Mouse (Mus musculus) adrenal gland, postnatal 4 days (tissue): ENCODE results near the gene Nup107. TPM values are rescaled to one million over a fixed set of nuclear protein-coding genes. Genes with fewer than 3 reads are reported as not detected.
A peak's percentile ranks its signal among the peaks of the same experiment; 100 is the strongest.

Experiments
- DNase-seq, 2 experiments: peaks; one replicate each; pipeline ENCODE4 v3.0.0; 2021 to 2022; ENCODE audit warnings: low spot score in 2 of 2, mixed read lengths in 2 of 2
- long read RNA-seq, 2 experiments: library from polyadenylated mRNA; stranded (forward); transcript quantifications; one replicate each; pipeline ENCODE4 v2.0.0; 2021
- total RNA-seq, 2 experiments: library from RNA; stranded (reverse); gene quantifications; 2 replicates each; pipeline ENCODE4 v1.2.3; 2021

The Nup107 gene
- 10 to 100 TPM; 28.7 to 30.2 TPM for total RNA-seq
- long read RNA-seq, experiment 1, transcript Nup107-201 (28 exons, 3,114 nt), result major isoform, 12 of 20 reads
- long read RNA-seq, experiment 1, partial matches to known transcripts, result 2 of 20 reads
- long read RNA-seq, experiment 1, other reads (novel, unspliced or antisense), result 5 of 20 reads
- long read RNA-seq, experiment 2, transcript Nup107-201 (28 exons, 3,114 nt), result major isoform, 33 of 49 reads
- long read RNA-seq, experiment 2, partial matches to known transcripts, result 3 of 49 reads
- long read RNA-seq, experiment 2, other reads (novel, unspliced or antisense), result 13 of 49 reads

DNA sequence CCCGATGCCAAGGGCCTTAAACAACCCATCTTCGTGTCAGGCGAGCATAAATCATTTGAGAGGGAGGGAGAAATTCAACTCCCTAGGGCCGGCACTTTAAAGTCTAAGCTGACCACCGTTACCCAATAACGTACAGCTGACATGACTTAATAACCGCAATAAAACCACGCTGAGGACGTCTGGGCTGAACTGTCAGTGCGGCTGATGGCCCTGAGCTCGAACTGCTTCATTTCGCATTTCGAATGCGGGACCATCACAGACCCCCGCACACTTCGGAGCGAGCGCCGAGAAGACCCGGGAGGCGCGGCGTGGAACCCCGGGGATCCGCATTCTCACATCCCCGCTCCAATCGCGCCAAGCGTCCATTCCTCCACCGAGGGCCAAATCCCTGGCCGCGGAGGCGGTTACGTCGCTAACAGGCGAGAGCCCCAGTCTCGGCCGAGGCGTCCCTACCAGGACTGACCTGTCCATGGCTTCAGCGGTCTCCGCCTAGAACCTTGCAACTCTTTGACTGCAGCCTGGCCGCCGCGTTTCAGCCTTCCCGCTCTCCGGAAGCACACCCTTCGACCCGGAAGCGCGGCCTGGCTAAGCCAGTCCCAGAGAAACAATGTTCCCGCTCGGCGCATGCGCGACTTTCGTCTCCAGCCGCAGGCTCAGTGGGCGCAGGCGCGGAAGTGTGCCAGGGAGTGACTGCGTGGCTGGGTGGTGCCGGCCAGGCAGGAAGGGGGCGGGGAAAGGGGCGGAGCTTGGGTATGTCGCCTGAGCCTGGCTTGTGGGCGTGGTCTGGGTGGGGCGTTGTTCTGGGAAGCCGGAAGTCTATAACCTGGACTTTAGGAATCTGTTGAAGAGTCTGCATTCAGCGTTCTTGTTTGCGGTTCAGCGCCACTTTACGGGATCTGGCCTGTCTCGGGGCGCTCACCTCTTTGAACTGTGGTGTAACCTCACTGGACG, at the start of gene Nup107:
Gene Nup107 (minus strand): TSS at position 565 of the 951 bp plus-strand sequence.
- DNase-seq, result peak; percentile 100

GRCm38 (mm10) chr10:117841765-117842164, 49.3 kb upstream of the Nup107 start:
- no peak for DNase-seq

DNA sequence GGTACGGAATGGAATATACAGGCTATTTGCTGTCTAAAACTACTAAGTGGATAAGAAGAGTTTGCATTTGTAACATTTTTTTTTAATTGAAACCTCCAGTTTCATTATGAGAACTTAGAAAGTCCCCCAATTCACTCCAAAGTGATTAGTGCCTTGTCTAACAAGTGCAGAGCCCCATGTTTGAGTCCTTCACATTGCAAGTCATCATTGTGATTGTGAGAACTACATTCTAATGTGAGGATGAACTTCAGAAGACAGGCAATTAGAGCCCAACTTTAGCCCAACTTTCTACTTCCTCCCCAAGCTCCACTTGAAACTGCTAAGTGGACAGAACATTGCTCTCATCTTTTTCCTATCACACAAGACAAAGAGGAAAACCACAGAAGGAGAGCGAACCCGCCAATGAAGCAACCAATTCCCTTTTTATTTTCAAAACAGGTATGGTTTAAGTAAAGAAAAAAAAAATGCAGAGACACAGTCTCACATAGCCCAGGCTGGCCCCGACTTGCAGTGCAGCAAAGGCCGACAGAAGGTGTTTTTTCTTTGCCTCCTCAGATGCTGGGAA, 48.0 kb upstream of the Nup107 start:
- DNase-seq, result no peak

DNA sequence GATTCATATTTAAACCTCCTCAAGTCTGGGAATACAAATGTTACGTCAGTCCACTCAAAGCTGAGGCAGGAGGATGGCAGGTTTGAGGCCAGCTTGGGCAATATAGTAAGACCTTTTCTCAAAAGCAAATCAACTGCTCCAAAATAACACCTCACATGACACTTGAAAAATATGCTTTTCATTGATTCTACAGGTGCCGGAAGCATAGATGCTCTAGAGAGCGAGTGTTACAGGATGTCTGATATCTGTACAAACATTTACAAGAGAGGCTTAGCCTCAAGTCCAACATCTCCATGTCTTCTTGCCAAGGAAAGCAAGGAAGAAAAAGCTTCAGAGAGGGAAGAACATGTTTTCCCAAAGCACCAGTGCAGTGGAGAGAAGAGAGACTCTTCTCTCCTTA, 47.2 kb upstream of the Nup107 start:
- DNase-seq, result no peak

- DNase-seq, result no peak
Measured at GRCm38 (mm10) chr10:117838924-117839323, 46.4 kb upstream of the Nup107 start.

GRCm38 (mm10) chr10:117836354-117836753, 43.8 kb upstream of the Nup107 start:
- no peak for DNase-seq

DNA sequence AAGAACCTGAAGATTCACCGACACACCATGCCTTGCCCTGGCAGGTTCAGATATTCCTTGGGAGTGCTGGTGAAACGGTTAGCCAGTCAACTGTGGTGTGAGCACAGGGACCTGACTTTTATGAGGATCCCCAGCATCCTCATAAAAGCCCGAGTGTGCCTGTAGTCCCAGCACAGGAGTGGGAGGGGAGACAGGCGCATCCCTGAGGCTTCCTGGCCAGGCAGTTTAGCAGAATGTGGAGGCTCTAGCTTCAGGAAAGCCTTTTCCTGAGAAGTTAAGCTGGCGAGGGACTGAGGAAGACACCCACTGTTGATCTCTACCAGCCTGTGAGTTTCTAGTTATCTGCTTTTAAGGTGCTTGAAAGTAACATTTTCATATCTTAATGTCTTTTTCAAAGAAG, 42.9 kb upstream of the Nup107 start:
- no peak for DNase-seq

GRCm38 (mm10) chr10:117830797-117831196, 38.3 kb upstream of the Nup107 start:
- DNase-seq, result no peak

DNA sequence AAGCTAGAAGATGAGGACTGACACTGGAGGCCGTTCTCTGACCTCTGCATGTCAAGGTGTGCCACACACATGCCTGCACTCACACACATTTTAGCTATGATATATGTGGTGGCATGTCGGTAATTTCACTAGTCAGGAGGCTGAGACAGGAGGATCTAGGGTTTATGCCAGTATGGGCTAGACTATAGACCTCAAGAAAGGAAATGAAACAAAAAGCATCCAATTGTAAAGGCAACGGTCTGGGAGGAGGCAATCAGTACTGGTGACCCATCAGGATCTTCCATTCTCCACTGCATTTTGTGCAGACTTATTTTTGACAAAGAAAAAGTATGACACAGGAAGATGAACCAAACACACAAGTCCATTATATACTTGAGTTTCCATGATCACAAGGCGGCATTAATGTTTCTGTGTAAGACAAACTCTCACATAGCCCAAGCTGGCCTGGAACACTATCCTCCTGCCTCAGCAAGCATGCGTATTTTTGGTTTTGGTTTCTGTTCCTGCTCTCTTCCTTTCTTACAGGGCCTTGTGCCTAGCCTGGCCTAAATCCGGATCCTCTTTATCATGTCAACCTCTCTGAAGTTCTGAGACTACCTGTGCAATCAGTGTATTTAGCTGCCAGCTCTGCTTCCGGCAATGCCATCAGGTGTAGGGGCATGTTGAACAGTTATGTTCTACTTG, 37.1 kb upstream of the Nup107 start:
- DNase-seq, result no peak

GRCm38 (mm10) chr10:117829022-117829421, 36.5 kb upstream of the Nup107 start:
- DNase-seq, result no peak

DNA sequence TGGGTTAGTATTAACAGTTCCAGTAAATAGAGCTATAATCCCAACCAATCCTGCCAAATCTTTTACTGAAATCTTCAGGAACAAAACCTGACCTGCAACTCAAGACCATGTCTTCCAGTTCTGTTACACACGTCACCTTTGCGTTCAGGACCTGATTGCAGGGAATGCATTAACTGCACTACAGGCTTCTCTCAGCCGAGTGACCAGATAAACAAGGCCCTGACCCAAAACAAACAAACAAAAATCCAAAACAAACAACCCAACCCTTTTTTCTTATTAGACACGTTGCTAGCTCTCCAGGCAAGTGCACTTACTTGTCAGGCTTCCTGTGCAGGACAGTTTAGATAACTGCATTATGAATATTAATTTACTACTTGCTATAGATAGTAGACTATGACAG, 36.0 kb upstream of the Nup107 start:
- no peak for DNase-seq

DNA sequence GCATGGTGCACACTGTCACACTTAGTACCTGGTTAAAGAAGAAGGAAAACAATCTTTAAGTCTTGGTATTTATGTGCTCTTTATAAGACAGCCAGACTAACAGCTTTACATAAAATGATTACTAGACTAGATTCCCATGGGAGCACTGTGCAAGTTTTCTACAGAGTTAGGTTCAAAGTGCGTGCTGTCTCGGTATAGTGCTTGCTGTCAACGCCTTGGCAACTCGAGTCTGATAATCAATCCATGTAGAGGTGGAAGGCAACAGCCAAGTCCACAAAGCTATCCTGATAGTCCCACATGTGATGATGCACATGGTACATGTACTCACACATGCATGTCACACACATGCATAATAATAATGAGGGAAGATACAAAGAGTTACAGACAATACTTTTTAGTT, 32.1 kb upstream of the Nup107 start:
- DNase-seq, result no peak

DNA sequence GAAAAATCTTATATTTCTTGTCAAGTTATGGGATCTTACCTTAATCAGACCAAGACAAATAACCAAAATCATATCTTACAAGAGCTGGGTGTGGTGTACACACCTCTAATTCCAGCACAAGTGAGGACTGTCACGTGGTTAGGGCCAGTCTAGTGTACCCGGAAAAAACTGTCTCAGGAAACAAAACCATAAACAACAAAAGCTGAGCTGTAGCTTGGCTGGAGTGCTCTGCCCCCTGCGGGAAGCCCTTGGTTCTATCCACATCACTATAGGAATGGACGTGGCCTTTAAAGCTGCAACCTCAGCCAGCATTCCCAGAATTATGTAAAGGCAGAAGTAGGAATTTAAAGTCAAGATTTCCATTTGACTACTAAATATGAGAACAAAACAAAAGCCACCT, 31.6 kb upstream of the Nup107 start:
- no peak for DNase-seq

GRCm38 (mm10) chr10:117823321-117823720, 30.8 kb upstream of the Nup107 start:
- DNase-seq, result no peak

DNA sequence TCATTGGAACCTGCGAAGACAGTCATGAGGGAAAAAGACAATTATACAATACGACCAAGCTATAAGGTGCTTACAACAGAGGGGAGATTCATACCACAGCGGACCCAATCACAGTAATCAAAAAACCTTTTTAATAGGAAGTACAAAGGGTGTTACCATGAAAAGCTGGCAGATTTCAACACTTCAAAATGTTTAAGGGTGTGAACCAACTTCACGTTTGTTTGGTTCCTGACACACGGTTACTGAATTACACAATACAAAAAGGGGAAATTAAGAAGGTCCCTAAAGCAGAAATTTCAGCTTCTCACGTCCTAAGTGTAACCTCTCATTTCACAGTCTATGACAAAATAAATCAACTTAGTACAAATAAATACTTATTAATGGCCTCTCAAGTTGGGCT, 26.1 kb upstream of the Nup107 start:
- DNase-seq, result no peak

DNA sequence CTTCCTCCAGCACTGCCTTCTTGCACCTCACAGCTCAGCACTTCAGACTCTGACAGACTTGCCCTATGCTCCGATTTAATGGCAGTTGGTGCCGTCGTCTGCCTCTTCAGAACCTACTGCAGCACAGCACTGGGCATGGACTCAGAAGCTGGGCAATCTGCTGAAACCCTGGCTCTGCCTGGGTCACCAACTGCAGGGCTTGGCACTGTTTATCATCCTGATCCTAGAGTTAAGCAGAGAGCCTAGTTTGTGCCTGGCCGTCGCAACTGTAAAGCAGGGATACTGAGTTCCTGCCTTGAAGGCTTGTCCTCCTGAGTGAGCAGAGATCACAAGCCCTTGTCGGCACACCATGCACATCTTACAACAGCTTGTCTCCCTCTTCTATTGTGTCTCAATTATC, 24.2 kb upstream of the Nup107 start:
- no peak for DNase-seq

DNA sequence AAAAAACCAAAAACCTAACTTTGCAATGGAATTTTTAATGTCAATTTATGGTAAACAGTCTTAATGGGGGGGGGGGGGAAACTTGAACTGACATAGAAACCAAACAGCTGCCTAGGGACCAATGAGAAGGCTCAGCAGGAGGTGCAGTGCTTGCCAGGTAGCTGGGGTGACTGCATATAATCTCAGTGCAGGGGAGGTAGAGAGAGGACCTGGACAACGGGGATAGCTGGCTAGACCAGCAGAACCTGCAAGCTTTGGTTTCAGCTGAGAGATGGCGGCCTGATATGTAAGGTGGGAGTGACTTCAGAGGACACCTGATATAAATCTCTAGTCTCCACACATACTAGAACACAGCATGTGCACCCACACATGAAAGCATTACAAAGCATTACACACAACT, 20.0 kb upstream of the Nup107 start:
- DNase-seq, result no peak

- no peak for DNase-seq
Measured at GRCm38 (mm10) chr10:117811555-117811954, 19.1 kb upstream of the Nup107 start.

DNA sequence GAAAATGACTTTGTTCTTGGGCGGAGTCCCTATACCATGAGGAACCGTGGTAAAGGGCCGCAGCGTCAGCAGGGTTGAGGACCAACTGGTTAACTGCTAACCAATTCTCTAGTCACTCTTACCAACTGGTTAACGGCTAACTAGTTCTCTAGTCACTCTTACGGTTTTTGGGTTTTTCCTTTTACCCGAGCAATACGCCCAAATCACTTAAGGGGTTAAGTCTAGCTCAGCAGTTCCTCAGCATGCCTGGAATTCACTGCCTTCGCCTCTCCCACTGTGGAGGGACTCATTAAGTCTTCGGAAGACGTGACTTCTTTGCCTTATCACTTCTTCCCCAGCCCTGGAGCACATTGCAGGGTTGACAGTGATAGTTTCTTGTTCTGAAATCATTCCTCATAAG, 18.0 kb upstream of the Nup107 start:
- DNase-seq, result no peak

GRCm38 (mm10) chr10:117808068-117808467, 15.6 kb upstream of the Nup107 start:
- DNase-seq, result no peak

GRCm38 (mm10) chr10:117805919-117806318, 13.4 kb upstream of the Nup107 start:
- DNase-seq, result no peak
